Mouse (Mus musculus) erythroid progenitor cell, adult 5-6 weeks (primary cell): Measurements from ENCODE around the gene Ppil3. TPM values are rescaled to one million over a fixed set of nuclear protein-coding genes. Genes with fewer than 3 reads are reported as not detected.
A peak's percentile ranks its signal among the peaks of the same experiment; 100 is the strongest.

Experiments used
- ATAC-seq: replicated peaks from 2 replicates; pipeline ENCODE4 v1.8.0; 2016; ENCODE audit warnings: moderate number of reproducible peaks, mild to moderate bottlenecking, moderate TSS enrichment, inconsistent platforms; ENCODE audit not compliant: poor library complexity, low FRiP score, severe bottlenecking
- total RNA-seq, 2 experiments: library from RNA; stranded (forward) in 1 of 2; stranded (reverse) in 1 of 2; fragments of 150-400 nt in 1 of 2; fragments of 186-747, 209-891 nt in 1 of 2; gene quantifications; 2 replicates each; pipeline versions ENCODE4 v1.2.3 to v1.2.4; 2015 to 2017; ENCODE audit warnings: low replicate concordance in 2 of 2

Gene Ppil3
- total RNA-seq, 2 experiments from 2014 or later = 2.9 to 20.8 TPM

DNA sequence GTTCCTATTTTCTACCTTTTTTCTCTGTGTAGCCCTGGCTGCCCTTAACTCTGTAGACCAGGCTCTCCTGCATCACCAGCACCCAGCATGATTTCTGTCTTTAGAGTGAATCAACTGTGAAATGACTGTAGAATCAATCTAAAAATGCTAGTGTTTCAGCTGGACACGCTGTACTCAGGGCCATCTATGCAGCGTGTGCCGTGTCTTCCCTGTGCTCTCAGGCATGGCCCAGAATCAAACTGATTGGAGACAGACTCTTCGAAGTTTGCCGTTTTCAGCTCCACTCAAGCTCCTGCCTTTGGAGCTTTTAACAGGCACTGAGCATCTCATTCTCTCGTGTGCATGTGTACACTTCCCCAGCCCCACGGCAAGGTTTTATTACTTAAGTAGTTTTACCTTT lies 34.5 kb downstream of the Ppil3 start:
- no peak for ATAC-seq

DNA sequence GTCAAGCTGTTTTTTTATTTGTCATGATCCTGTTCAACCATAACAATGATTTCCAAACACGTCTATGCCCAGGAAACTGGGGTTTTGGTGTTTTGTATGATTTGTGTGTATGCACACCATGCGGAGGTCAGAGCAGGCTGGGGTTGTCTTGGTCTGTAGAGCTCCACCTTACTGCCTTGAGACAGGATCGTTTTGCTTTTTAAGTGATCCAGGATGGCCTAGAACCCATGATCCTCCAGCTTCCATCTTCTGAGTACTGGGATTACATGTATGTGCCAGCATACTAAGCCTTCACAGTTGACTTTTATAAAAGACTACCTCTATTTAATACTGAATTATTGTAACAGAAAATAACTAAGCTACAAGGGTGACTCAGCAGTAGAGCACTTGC lies 35.1 kb downstream of the Ppil3 start:
- no peak for ATAC-seq

DNA sequence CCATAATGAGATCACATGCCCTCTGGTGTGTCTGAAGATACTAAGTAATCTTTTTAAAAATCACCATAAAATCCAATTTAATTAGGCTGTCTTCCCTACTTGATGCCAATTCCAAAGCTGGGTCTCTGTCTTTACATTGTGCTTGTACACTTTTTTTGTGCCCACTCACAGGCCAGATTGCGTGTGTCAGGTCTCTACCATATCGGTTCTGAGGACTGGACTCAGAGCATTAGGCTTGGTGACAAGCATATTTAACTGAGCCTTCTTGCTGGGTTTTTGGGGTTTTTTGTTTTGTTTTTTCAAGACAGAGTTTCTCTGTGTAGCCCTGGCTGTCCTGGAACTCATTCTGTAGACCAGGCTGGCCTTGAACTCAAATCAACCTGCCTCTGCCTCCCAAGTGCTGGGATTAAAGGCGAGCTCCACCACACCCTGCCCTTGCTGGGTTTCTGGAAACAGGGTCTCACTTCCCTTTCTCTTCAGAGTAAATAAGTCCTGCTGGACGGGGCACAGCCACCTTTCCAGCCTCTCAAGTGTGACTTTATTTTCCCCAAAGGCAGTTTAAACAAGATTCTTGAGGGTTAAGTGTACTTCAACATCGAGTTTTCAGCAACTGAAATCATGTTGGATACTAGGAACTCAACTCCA lies 35.6 kb downstream of the Ppil3 start:
- no peak for ATAC-seq

DNA sequence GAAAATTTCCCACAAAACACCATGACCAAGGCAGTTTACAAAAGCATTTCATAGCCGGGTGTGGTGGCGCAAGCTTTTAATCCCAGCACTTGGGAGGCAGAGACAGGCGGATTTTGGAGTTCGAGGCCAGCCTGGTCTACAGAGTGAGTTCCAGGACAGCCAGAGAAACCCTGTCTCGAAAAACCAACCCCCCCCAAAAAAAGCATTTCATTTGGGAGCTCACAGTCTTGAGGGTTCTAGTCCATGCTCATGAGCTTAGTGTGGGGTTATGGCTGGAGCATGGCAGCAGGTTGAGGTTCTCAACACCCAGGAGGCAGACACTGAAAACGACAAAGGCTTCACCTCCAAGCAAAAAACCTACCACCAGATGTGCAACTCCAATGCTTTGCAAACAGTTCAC lies 37.1 kb downstream of the Ppil3 start:
- no peak for ATAC-seq

DNA sequence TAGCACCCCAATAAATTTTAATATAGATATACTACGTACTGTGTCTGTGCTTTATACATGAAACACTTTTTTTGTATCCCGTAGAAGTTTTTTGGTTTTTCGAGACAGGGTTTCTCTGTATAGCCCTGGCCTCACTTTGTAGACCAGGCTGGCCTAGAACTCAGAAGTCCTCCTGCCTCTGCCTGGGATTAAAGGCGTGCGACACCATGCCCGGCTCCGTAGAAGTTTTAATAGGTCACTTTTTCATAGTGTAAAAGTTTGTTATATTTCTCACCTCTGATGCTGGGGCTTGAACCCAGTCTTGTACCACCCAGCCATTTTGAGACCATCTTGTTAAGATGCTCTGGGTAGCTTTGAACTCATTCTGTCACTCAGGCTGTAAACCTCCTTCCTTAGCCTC lies 38.0 kb downstream of the Ppil3 start:
- ATAC-seq = no peak

DNA sequence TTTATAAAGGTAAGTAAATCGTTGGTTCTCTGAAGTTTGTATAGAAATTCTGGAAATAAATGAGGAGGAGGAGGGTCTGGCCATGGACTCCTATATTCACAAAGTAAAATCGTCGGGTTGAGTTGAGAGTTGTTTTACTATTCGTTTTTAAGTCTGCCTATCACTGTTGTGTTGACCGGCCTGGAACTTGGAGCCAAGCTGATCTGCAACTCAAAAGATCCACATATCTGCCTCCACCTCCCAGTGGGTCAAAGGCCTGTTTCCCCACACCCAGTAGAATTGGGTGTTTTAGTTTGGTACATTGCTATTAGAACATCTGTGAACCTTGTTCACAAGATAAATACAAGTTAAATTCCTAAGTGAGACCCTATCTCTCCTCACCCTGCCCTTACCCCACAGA lies 41.5 kb downstream of the Ppil3 start:
- ATAC-seq = no peak

DNA sequence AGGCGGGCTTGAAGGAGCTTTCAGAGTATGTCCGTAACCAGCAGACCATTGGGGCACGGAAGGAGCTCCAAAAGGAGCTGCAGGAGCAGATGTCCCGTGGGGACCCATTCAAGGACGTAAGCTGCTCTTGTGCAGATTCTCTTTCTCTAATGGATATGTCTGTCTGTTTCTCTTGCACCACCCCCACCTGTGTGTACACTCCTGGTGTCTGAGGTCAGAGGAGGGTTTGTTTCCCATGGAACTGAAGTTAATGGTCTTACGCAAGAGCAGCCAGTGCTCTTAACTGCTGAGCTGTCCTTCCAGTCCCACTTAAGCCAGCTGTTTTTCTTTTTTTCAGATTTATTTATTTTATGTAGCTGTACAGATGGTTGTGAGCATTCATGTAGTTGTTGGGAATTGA lies 43.9 kb downstream of the Ppil3 start:
- no peak for ATAC-seq

DNA sequence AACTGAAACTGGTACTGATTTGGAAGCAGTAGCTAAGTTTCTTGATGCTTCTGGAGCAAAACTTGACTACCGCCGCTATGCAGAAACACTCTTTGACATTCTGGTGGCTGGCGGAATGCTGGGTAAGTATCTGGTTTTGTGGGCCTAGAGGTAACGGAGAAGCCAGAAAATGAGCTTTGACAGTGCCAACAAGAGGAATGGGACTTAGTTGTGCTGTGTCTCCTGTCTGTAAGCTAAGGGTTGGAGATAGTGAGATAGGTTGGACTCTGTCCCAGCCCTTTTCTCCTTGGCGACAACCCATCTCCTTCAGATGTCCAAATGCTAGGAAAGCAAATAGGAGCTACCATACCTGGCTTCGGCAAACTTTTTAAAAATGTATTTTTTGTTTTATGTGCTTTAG lies 47.6 kb downstream of the Ppil3 start:
- no peak for ATAC-seq

DNA sequence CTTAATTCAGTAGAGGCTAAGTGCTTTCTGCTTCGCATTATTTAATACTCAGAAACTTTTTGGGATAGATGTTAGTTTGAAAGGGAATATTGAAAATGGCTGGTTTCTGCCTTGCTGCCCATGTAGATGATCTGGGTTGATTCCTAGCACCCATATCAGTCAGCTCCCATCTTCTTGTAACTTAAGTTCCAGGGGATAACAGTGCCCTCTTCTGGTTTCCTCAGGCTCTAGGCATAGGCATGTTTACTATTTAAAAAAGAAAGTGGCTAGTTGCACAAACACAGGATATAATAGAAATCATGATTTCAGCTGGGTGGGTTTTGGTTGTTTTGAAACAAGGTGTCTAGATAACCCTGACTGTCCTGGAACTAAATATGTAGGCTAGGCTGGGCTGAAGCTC lies 49.1 kb downstream of the Ppil3 start:
- ATAC-seq = no peak

DNA sequence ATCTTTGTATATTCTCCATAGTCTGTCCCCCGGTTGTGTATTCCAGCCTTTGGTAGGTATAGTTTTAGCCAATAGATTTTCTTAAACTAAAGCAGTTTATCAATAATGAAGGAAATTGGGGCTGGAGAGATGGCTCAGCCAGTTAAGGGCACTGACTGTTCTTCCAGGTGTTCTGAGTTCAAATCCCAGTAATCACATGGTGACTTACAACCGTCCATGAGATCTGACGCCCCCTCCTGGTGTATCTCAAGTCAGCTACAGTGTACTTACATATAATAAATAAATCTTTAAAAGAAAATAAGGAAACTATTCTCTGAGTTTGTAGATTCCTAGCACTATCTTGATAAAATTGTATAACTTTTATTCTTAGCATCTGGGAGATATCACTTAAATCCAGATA lies 49.9 kb downstream of the Ppil3 start:
- ATAC-seq = no peak

DNA sequence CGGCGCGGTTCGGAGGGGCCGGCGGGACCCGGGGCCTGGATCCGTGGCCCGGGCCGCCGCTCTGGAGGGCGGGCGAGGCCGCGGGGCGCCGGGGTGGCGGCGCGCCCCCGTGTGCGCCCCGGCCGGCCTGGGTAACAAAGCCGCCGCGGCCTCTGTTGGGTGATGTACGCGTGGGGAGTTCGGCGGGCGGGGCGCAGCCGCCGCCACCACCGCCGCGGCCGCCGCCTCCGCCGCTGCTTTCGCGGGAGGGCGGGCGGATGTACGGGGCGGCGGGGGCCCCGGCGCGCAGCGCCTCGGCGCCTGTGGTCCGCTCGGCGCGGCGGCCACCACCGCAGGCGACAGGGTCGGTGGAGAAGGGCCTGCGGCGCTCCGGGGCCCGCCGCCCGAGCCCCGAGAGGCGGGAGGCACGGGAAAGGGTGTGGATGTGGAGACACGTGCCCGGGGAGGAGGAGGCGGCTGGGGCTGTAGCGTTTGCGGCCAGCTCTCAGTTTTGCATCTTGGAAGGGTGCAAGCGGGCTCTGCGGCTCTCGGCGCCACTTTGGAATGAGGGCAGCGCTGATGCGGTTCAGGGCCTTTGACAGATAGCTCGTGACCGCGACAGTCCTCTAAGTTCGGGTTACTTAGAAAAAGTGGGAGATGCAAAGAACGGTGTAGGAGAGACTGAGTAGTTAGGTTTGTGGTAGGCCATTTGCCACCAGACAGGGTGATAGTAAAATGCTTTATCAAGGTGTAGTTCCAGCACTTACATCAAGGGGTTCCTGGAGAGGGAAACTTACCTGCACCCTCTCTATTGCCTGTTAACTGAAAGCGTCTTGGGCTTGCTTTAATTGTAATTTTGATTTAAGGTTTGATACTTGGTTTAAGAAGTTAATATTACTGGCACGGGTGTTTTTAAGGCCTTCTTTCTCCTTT lies 51.7 kb downstream of the Ppil3 start:
- peak; percentile 70 for ATAC-seq

DNA sequence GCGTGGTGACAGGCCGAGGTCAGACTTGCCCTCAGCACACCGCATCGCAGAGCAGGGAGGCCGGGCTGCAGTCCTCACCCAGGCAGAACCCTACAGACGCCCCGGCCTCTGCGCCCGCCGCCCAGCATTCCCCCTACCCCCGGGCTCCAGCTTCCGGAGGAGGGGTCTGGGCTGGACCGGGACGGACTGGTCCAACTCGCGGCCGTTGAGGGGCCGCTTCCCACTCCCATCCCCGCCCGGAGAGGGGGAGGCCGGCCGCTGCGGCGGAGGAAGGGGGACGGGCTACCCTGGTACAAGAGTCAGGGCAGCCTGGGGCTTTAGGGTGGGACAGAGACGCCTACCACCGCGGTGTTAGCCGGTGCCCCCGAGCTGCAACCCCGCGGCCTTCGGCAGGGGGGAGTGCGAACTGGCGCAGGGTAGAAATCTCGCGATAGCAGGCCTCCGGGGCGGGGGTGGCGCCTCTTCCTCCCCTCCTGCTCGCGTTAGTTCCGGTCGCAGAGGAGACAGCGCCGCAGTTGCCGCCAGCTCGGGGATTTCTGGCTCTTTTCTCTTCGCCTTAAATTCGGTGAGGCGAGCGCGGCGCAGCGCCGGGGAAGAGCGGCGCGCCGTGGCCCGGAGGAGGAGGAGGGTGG lies 52.5 kb downstream of the Ppil3 start, which contains the start of gene Bzw1:
Bzw1 (plus strand) TSS at position 247 of the 632 bp plus-strand sequence.
- ATAC-seq = peak; percentile 92

DNA sequence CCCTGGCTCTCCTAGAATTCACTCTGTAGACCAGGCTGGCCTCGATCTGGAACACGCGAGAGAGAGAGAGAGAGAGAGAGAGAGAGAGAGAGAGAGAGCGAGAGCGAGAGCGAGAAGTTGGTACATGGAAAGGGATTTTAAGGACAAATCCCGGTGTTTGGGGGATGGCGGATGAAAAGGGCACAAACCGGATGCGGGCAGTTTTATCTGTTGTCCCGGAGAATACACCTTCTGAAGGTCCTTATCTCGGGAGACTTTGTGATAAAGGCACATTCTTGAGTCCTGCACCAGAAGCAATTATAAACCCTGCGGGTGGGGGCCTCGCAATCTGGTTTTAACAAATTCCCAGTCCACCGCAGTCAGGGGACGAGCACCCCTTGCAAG lies 53.0 kb downstream of the Ppil3 start:
- ATAC-seq = no peak

DNA sequence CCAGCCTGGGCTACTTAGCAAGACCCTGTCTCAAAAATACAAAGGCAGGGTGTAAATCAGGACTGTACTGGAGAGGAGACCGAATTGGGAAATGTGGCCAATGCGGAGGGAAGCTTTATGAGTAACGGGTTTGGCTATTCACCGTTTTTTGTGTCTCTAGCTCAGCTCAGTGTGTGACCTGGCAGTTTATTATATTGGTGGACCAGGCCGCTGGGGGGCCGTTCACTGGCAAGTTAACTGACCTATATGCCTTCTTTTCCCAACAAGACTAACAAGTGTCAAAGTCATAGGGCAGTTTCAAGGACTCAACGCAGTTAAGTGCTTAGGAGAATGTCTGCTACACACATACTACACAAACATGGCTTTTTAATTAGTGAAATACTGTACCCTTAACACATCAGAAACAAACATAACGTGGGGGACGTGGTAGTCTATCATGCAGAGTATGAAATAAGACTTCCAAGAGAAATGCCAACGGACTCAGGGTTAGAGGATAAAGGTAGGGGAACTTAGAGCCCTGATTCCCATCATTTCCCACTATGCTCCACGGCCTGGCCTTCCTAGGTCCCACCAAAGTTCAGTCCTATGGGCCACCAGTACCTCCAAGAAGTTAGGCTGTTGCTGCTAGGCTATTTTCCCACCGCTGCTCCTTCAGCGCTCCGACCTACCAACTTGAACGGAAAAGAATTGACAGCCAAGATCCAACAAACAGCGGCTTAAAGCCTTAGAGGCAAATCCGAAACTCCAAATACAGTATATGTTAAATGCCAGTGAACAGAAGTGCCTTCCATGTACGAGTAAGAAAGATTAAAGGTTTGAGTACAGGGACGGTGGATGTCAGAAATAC lies 53.6 kb downstream of the Ppil3 start:
- no peak for ATAC-seq

DNA sequence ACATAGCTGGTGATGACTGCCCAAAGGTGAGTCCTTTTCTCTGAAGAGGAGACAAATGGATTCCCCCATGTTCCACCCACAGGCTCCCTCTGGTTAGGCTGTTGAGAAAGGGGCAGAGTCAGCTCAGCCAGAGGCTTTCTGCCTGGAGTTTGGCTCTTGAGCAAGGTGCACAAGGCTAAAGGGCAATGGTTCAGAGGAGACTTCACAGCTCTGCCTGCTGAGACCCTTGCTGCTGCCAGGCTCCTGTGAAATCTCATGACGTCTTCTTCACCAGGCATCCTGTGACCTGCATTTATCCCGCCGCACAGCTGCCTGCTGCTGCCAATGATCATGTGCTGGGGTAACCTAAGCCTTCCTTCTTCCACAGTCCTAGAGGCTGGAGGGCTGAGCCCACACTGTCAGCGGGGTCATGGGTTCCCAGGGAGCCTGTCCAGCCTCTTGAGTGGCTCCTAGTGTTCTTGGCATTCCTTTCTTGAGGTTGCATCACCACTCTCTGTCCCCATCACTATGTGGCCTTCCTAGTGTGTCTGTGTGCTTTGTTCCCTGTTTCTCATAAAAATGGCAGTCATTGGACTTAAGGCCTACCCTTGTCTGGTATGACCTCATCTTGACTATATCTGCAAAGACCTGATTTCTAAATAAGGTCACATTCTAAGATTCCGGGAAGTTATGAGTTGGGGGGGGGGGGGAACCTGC lies 62.6 kb downstream of the Ppil3 start:
- ATAC-seq = no peak

Other genes starting within 250 kb of the Ppil3 start
- gene Aox4, start 235.1 kb downstream of the Ppil3 start, total RNA-seq (2015; ENCODE audit: low replicate concordance) = not detected in 2 replicates
- 0.53 TPM in 1 of 2 replicates, not detected in the other for gene Aox4, start 235.1 kb downstream of the Ppil3 start, total RNA-seq (2017; ENCODE audit: low replicate concordance)
- gene Aox2, start 167.2 kb downstream of the Ppil3 start, total RNA-seq (2015; ENCODE audit: low replicate concordance) = not detected in 2 replicates
- not detected in 2 replicates for gene Aox2, start 167.2 kb downstream of the Ppil3 start, total RNA-seq (2017; ENCODE audit: low replicate concordance)
- 49.4 and 63.3 TPM in 2 replicates for gene Bzw1, start 52.6 kb downstream of the Ppil3 start, total RNA-seq (2015; ENCODE audit: low replicate concordance)
- gene Bzw1, start 52.6 kb downstream of the Ppil3 start, total RNA-seq (2017; ENCODE audit: low replicate concordance) = 26.5 and 36.8 TPM in 2 replicates
- 547 and 759 TPM in 2 replicates for gene Clk1, start 21.4 kb downstream of the Ppil3 start, total RNA-seq (2015; ENCODE audit: low replicate concordance)
- 386 and 437 TPM in 2 replicates for gene Clk1, start 21.4 kb downstream of the Ppil3 start, total RNA-seq (2017; ENCODE audit: low replicate concordance)
- 1.7 and 4.0 TPM in 2 replicates for gene Nif3l1, start 335 bp downstream of the Ppil3 start, total RNA-seq (2015; ENCODE audit: low replicate concordance)
- gene Nif3l1, start 335 bp downstream of the Ppil3 start, total RNA-seq (2017; ENCODE audit: low replicate concordance) = 4.9 and 9.8 TPM in 2 replicates
- gene Orc2, start 59.6 kb upstream of the Ppil3 start, total RNA-seq (2015; ENCODE audit: low replicate concordance) = 30.6 and 32.3 TPM in 2 replicates
- 40.0 and 46.3 TPM in 2 replicates for gene Orc2, start 59.6 kb upstream of the Ppil3 start, total RNA-seq (2017; ENCODE audit: low replicate concordance)
- 6.7 and 6.8 TPM in 2 replicates for gene Fam126b, start 140.8 kb upstream of the Ppil3 start, total RNA-seq (2015; ENCODE audit: low replicate concordance)
- gene Fam126b, start 140.8 kb upstream of the Ppil3 start, total RNA-seq (2017; ENCODE audit: low replicate concordance) = 8.3 and 11.0 TPM in 2 replicates
- gene Ndufb3, start 140.9 kb upstream of the Ppil3 start, total RNA-seq (2015; ENCODE audit: low replicate concordance) = 45.3 and 64.9 TPM in 2 replicates
- gene Ndufb3, start 140.9 kb upstream of the Ppil3 start, total RNA-seq (2017; ENCODE audit: low replicate concordance) = 20.8 and 24.1 TPM in 2 replicates